ENCODE assay signal across 19 mouse cellular contexts in the genomic region with DNA sequence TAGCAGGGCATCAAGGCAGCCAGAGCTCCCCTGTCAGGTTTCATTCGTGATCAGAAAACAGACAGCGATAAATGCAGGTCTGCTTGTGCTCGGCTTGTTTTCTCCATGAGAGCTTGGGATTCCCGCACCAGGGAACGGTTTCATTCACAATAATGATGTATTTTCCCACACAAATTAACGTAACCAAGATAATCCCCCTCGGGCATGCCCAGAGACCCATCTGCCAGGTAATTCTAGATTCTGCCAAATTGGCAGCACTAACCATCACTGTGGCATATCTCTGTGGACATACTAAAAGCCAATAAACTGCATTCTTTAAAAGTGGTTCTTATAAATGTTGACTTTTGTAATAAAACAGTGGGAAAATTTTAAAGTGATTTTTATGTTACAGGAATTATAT. TPM values are rescaled to one million over a fixed set of nuclear protein-coding genes. Genes with fewer than 3 reads are reported as not detected.
A peak's percentile ranks its signal among the peaks of the same experiment; 100 is the strongest.
DNase-seq lines count a peak whose midpoint lies in the region; ATAC-seq and TF ChIP-seq lines count a peak whose summit lies in the region.
"Had no signal": no experiment of that assay in that cellular context is flagged by ENCODE, and none has a peak within 500 bp of the region (broad histone marks: within the 10 kb centered on the region; RNA-seq: fewer than 3 reads in every experiment).

No protein-coding gene starts in this region.

- H3K4me1 ChIP-seq in forebrain, embryonic 15.5 days, result 0 out of 2 replicates have a peak, but pooled peaks cover 5% of the 10 kb centered on the region
- no peaks in the 10 kb centered on the region for H3K4me1 ChIP-seq in forebrain, embryonic 11.5 days (replicated peaks; ENCODE audit: control insufficient read depth, insufficient read depth, low read length)
- no peaks in the 10 kb centered on the region for H3K4me1 ChIP-seq in midbrain, embryonic 14.5 days (ENCODE audit: control insufficient read depth, insufficient read depth, low read length)
- no peaks in the 10 kb centered on the region for H3K4me1 ChIP-seq in midbrain, embryonic 10.5 days
- H3K4me1 ChIP-seq in midbrain, postnatal 0 days (ENCODE audit: insufficient read depth, low read length), result no peaks in the 10 kb centered on the region
- H3K4me1 ChIP-seq: heart, embryonic 10.5 days had no signal

- no peak overlapping the region for H3K4me3 ChIP-seq in forebrain, embryonic 15.5 days
- H3K4me3 ChIP-seq in forebrain, embryonic 11.5 days (ENCODE audit: low read depth, low read length), result no peak overlapping the region
- no peak overlapping the region for H3K4me3 ChIP-seq in midbrain, embryonic 14.5 days (replicated peaks; ENCODE audit: low read depth, low read length)
- H3K4me3 ChIP-seq in midbrain, embryonic 10.5 days, result no peak overlapping the region
- H3K4me3 ChIP-seq in midbrain, postnatal 0 days (ENCODE audit: low read depth, low read length), result no peak overlapping the region
- H3K4me3 ChIP-seq: heart, embryonic 10.5 days had no signal

- ATAC-seq in forebrain, embryonic 15.5 days (replicated peaks), result peak; percentile 75
- ATAC-seq in forebrain, embryonic 11.5 days (replicated peaks; ENCODE audit: low FRiP score), result no peak
- peak; percentile 27; the same call in 1 of the 2 replicates for ATAC-seq in midbrain, embryonic 14.5 days (ENCODE audit: low FRiP score, low TSS enrichment)
- no peak for ATAC-seq in midbrain, postnatal 0 days (ENCODE audit: low FRiP score)
- ATAC-seq: liver, postnatal 0 days had no signal

- DNase-seq in forebrain, embryonic 11.5 days (ENCODE audit: low spot score), result no peak
- peak; percentile 66 for DNase-seq in midbrain, embryonic 14.5 days
- DNase-seq in midbrain, embryonic 10.5 days (ENCODE audit: low spot score), result no peak
- peak; percentile 91 to 92 for DNase-seq in cerebellum, postnatal 10 days
- DNase-seq in midbrain, postnatal 0 days (ENCODE audit: low spot score), result peak; percentile 84
- no peak for DNase-seq in frontal cortex, postnatal 14 days (ENCODE audit: low spot score in 2 of 2)
- no peak for DNase-seq in lung, postnatal 10 days
- DNase-seq: adrenal gland, postnatal 14 days; B cell, adult 2 months; gastrocnemius, postnatal 25 days; heart, postnatal 14 days; kidney, adult 9 months; kidney, postnatal 36 days; liver; liver, postnatal 0 days had no signal

- H3K27ac ChIP-seq in forebrain, embryonic 15.5 days (replicated peaks), result no peak overlapping the region
- H3K27ac ChIP-seq in forebrain, embryonic 11.5 days (ENCODE audit: low read depth, low read length), result no peak overlapping the region
- H3K27ac ChIP-seq in midbrain, embryonic 14.5 days (replicated peaks; ENCODE audit: low read depth, low read length), result no peak overlapping the region
- no peak overlapping the region for H3K27ac ChIP-seq in midbrain, embryonic 10.5 days (replicated peaks)
- H3K27ac ChIP-seq in midbrain, postnatal 0 days (ENCODE audit: low read depth, low read length), result no peak overlapping the region
- H3K27ac ChIP-seq: heart, embryonic 10.5 days had no signal

- no peaks in the 10 kb centered on the region for H3K36me3 ChIP-seq in forebrain, embryonic 15.5 days
- H3K36me3 ChIP-seq in forebrain, embryonic 11.5 days (ENCODE audit: control insufficient read depth, insufficient read depth, low read length), result no peaks in the 10 kb centered on the region
- no peaks in the 10 kb centered on the region for H3K36me3 ChIP-seq in midbrain, embryonic 14.5 days (ENCODE audit: control insufficient read depth, insufficient read depth, low read length)
- no peaks in the 10 kb centered on the region for H3K36me3 ChIP-seq in midbrain, embryonic 10.5 days
- H3K36me3 ChIP-seq in midbrain, postnatal 0 days (ENCODE audit: insufficient read depth, low read length), result no peaks in the 10 kb centered on the region
- H3K36me3 ChIP-seq: heart, embryonic 10.5 days had no signal

- no peaks in the 10 kb centered on the region for H3K27me3 ChIP-seq in forebrain, embryonic 15.5 days
- H3K27me3 ChIP-seq in forebrain, embryonic 11.5 days (ENCODE audit: control insufficient read depth, insufficient read depth, low read length), result no peaks in the 10 kb centered on the region
- no peaks in the 10 kb centered on the region for H3K27me3 ChIP-seq in midbrain, embryonic 14.5 days (ENCODE audit: control insufficient read depth, insufficient read depth, low read length)
- H3K27me3 ChIP-seq in midbrain, embryonic 10.5 days (ENCODE audit: low read depth, poor library complexity, severe bottlenecking), result no peaks in the 10 kb centered on the region
- H3K27me3 ChIP-seq in midbrain, postnatal 0 days (ENCODE audit: insufficient read depth, low read length), result no peaks in the 10 kb centered on the region

- TF ChIP-seq CTCF in midbrain, postnatal 0 days (IDR thresholded peaks at IDR 0.05), result no peak

- no peak overlapping the region for H3K4me2 ChIP-seq in forebrain, embryonic 15.5 days (replicated peaks)
- no peak overlapping the region for H3K4me2 ChIP-seq in forebrain, embryonic 11.5 days (ENCODE audit: low read depth, low read length, severe bottlenecking)
- no peak overlapping the region for H3K4me2 ChIP-seq in midbrain, embryonic 14.5 days (ENCODE audit: low read length)
- H3K4me2 ChIP-seq in midbrain, postnatal 0 days (ENCODE audit: low read depth, low read length, poor library complexity, severe bottlenecking), result no peak overlapping the region; the same call in 1 of the 2 replicates

- no peaks in the 10 kb centered on the region for H3K9me3 ChIP-seq in forebrain, embryonic 15.5 days
- no peaks in the 10 kb centered on the region for H3K9me3 ChIP-seq in forebrain, embryonic 11.5 days (ENCODE audit: control insufficient read depth, low read length)
- H3K9me3 ChIP-seq in midbrain, embryonic 14.5 days (ENCODE audit: control insufficient read depth, low read length), result no peaks in the 10 kb centered on the region
- no peaks in the 10 kb centered on the region for H3K9me3 ChIP-seq in midbrain, embryonic 10.5 days (replicated peaks)
- no peaks in the 10 kb centered on the region for H3K9me3 ChIP-seq in midbrain, postnatal 0 days (ENCODE audit: low read length)
- H3K9me3 ChIP-seq: heart, embryonic 10.5 days had no signal

- no peak overlapping the region for H3K9ac ChIP-seq in forebrain, embryonic 15.5 days (replicated peaks)
- H3K9ac ChIP-seq in forebrain, embryonic 11.5 days (ENCODE audit: low read length), result no peak overlapping the region
- H3K9ac ChIP-seq in midbrain, embryonic 14.5 days (replicated peaks; ENCODE audit: low read length), result no peak overlapping the region
- no peak overlapping the region for H3K9ac ChIP-seq in midbrain, postnatal 0 days (replicated peaks; ENCODE audit: low read length, poor library complexity, severe bottlenecking)
- H3K9ac ChIP-seq: liver, postnatal 0 days had no signal

- 41% methylated on average over 7 of the region's 7 CpGs for WGBS in forebrain, embryonic 15.5 days
- 83% methylated on average over 7 of the region's 7 CpGs for WGBS in forebrain, embryonic 11.5 days
- 50% methylated on average over 7 of the region's 7 CpGs for WGBS in midbrain, embryonic 14.5 days
- 92% methylated on average over 7 of the region's 7 CpGs for WGBS in midbrain, embryonic 10.5 days
- 41% methylated on average over 7 of the region's 7 CpGs for WGBS in midbrain, postnatal 0 days

RNA-seq across cellular contexts. Expression of a gene that starts 6.4 kb away (rescaled TPM):
- polyA plus RNA-seq in forebrain, embryonic 15.5 days (2015; fragmentation: Nextera tagmentation; extraction: Ambion mirVana), result 0.11 and 0.33 TPM in 2 replicates
- polyA plus RNA-seq in forebrain, embryonic 11.5 days (2014; fragmentation: Nextera tagmentation; extraction: Ambion mirVana), result 0.13 TPM in 1 of 2 replicates, not detected in the other
- polyA plus RNA-seq in midbrain, embryonic 14.5 days (2014; fragmentation: Nextera tagmentation; extraction: Ambion mirVana), result 6.9 and 8.5 TPM in 2 replicates
- polyA plus RNA-seq in midbrain, embryonic 10.5 days (2016; fragmentation: Nextera tagmentation; extraction: Ambion mirVana), result 0.07 and 0.16 TPM in 2 replicates
- 9.0 and 16.7 TPM in 2 replicates for total RNA-seq in midbrain, postnatal 0 days (2014; rRNA removed)
- polyA plus RNA-seq in midbrain, postnatal 0 days (2015; fragmentation: Nextera tagmentation; extraction: Ambion mirVana), result 7.5 and 9.1 TPM in 2 replicates
- total RNA-seq: adrenal gland, postnatal 14 days; gastrocnemius, postnatal 25 days; heart, postnatal 14 days; megakaryocyte-erythroid progenitor cell, adult 5-6 weeks had no signal
- polyA plus RNA-seq: heart, embryonic 10.5 days; intestine, embryonic 14.5 days; liver, postnatal 0 days had no signal

Comparison
In these comparisons a context has a peak if more than half of its experiments do, and no peak if none do; other contexts are left out.
1. ATAC-seq: peak in forebrain, embryonic 15.5 days (single experiment) and midbrain, embryonic 14.5 days (single experiment); none in forebrain, embryonic 11.5 days (single experiment) and midbrain, postnatal 0 days (single experiment).
2. DNase-seq: peak in midbrain, embryonic 14.5 days (single experiment), cerebellum, postnatal 10 days (2 of 2) and midbrain, postnatal 0 days (single experiment); none in forebrain, embryonic 11.5 days (single experiment), midbrain, embryonic 10.5 days (single experiment), frontal cortex, postnatal 14 days (0 of 2) and lung, postnatal 10 days (single experiment).